Mouse (Mus musculus) heart, adult 2 months (tissue): ENCODE data around the gene Dexi.

Experiments used
- CTCF ChIP-seq: fragments of 200-600 bp; IDR thresholded peaks from 2 replicates; pipeline ENCODE4 v1.8.1; 2022; ENCODE audit warnings: antibody characterized with exemption, mild to moderate bottlenecking, moderate library complexity
- EP300 ChIP-seq: fragments of 200-500 bp; IDR thresholded peaks from 2 replicates; pipeline ENCODE4 v1.6.1; 2011; ENCODE audit warnings: low read depth, low read length, control low read depth; ENCODE audit not compliant: insufficient read depth
- POLR2A ChIP-seq: fragments of 200-500 bp; IDR thresholded peaks from 2 replicates; pipeline ENCODE4 v1.6.1; 2011; ENCODE audit warnings: mild to moderate bottlenecking, low read depth, low read length, control low read depth; ENCODE audit not compliant: insufficient read depth

GRCm38 (mm10) chr16:10461178-10461577, 81.7 kb downstream of the Dexi start:
- no peak for TF ChIP-seq EP300
- TF ChIP-seq CTCF, result no peak
- TF ChIP-seq POLR2A, result no peak
